Mouse (Mus musculus) v-Abl transformed pro-B cells (cell line): Measurements from ENCODE around the gene Gm49661.

Experiments
- in situ Hi-C, 2 experiments: fragments of 400-800 bp; cut with MboI; formaldehyde crosslinking; loops; one replicate each; pipeline ENCODE4 v1.15.1; 2025; ENCODE audit not compliant: unreplicated experiment in 2 of 2

The Gm49661 gene

GRCm38 (mm10) chr8:84970913-84971312, 1.7 kb upstream of the Gm49661 start:
- in situ Hi-C loops = loop anchor here (5.0 to 25.0 kb wide), 7 partner anchors 54 to 1616 kb away; partner anchors contain the start of genes Abcc12 (in 1 of the 2), Asna1 (in 1 of the 2) and Trir (in 1 of the 2)

DNA sequence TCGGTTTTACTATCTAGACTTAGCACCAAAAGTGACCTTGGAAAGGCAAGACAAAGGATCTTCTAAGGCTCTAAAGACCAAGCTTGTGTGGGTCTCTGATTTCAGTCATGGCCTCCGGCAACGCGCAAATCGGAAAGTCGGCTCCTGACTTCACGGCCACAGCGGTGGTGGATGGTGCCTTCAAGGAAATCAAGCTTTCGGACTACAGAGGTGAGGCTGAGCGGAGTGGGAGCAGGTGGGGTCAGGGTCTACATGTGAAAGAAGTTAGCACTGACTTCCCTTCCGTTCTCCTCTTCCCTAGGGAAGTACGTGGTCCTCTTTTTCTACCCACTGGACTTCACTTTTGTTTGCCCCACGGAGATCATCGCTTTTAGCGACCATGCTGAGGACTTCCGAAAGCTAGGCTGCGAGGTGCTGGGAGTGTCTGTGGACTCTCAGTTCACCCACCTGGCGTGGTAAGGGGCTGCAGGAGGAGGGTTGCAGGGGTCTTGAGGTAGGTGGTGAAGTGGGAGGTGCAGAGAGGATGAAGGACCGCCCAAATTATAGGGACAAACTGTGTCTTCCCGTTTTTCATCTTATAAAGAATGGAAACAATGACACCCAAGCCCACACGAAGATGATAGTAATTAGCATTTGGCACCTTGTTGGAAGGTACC, 1.0 kb upstream of the Gm49661 start:
- in situ Hi-C loops = loop anchor here (5.0 to 25.0 kb wide), 7 partner anchors 55 to 1617 kb away; partner anchors contain the start of genes Abcc12 (in 1 of the 2), Asna1 (in 1 of the 2) and Trir (in 1 of the 2)

- in situ Hi-C loops = loop anchor here (5.0 to 25.0 kb wide), 4 partner anchors 59 to 1619 kb away; partner anchors contain the start of genes Calr (in 2 of the 2), Rad23a (in 2 of the 2), Abcc12 (in 1 of the 2) and Asna1 (in 1 of the 2)
These were observed 583 bp downstream of the Gm49661 start for GRCm38 (mm10) chr8:84968650-84969049.

- in situ Hi-C loops = loop anchor here (5.0 to 25.0 kb wide), 4 partner anchors 60 to 1620 kb away; partner anchors contain the start of genes Calr (in 2 of the 2), Rad23a (in 2 of the 2), Abcc12 (in 1 of the 2) and Asna1 (in 1 of the 2)
These were observed 1.5 kb downstream of the Gm49661 start for GRCm38 (mm10) chr8:84967532-84968304.

DNA sequence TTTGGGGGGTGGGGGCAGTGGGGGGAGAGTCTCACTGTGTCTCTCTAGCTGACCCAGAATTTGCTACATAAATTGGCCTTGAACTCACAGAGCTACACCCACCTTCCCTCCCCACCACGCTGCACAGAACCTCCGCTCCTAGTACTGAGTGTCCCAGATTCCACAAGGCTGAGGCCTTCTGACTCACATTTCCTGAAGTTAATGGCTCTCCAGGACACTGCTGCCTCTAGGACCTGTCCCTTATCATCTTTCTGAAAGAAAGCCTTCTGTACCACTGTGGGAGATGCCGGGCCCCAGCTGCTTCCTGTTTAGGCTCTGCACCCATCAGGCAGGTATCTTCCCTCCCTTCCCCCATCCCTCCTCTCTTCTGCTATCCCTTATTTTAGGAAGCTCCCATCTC, 2.6 kb downstream of the Gm49661 start:
- in situ Hi-C loops = loop anchor here (5.0 to 25.0 kb wide), 4 partner anchors 61 to 1621 kb away; partner anchors contain the start of genes Calr (in 2 of the 2), Rad23a (in 2 of the 2), Abcc12 (in 1 of the 2) and Asna1 (in 1 of the 2)

DNA sequence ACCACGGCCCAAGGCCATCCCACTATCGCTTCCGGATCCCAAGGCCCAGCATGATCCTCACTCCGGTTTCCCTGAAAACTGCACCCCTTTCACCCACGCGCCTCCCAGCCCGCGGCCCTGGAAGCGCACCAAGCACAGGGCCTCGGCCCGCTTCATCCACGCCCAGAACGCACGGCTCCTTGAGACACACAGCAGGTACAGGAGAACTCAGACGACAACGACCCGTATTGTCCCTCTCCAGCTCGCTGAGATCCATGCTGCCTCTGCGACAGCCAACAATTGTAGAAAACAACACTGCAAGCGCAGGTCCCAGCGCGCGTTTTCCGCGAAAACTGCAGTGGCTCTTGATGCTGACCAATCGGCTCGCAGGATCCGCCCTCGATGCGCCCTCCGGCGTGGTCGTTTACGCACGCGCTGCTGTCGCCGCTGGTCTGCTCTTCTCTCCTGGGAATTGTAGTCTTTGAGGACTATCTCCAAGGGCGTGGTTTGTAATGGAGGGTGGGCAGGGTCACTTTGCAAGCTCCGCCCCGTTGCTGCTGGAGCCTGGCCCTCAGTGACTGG, 3.4 kb downstream of the Gm49661 start:
- in situ Hi-C loops = loop anchor here (5.0 to 25.0 kb wide), 4 partner anchors 61 to 1621 kb away; partner anchors contain the start of genes Calr (in 2 of the 2), Rad23a (in 2 of the 2), Abcc12 (in 1 of the 2) and Asna1 (in 1 of the 2)

DNA sequence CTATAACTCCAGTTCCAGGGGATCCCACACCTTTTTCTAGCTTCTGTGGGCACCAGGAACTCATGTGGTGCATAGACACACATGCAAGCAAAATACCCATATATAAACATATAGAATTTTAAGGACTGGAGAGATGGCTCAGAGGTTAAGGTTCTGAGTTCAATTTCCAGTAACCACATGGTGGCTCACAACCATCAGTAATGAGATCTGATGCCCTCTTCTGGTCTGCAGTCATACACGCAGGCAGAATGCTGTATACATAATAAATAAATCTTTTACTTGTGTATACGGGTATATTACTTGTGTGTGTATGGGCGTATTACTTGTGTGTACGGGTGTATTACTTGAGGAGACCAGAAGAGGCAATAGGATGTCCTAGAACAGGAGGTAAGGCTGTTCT, 5.3 kb downstream of the Gm49661 start:
- in situ Hi-C loops = loop anchor here (5.0 to 25.0 kb wide), 4 partner anchors 37 to 1623 kb away; partner anchors contain the start of genes Calr (in 2 of the 2), Rad23a (in 2 of the 2) and Abcc12 (in 1 of the 2)

DNA sequence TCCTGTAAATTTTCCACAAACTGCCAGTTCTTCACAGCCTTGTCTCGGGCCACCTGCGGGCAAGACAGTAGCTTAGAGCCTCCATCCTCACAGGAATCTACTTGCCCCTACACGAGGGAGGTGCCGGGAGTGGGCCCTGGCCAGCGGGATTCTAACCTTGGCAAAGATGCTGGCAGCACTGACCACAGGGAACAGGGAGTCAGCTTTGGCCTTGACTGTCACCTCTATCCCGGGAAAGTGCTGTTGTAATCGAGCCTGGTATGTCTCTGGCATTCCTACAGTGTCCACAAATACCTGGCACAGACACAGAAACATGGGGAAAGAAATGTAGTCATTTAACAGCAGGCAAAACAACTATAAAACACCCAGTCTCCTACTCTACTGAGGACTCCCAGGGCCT, 9.4 kb downstream of the Gm49661 start:
- in situ Hi-C loops = loop anchor here (5.0 to 25.0 kb wide), 5 partner anchors 32 to 1627 kb away; partner anchors contain the start of genes Calr (in 2 of the 2), Rad23a (in 2 of the 2), Abcc12 (in 1 of the 2) and Hook2 (in 1 of the 2)

GRCm38 (mm10) chr8:84956768-84957167, 12.5 kb downstream of the Gm49661 start:
- in situ Hi-C loops = loop anchor here (5.0 to 25.0 kb wide), 3 partner anchors 36 to 1631 kb away; partner anchors contain the start of genes Abcc12 (in 1 of the 2) and Hook2 (in 1 of the 2)

GRCm38 (mm10) chr8:84952612-84953255, 16.5 kb downstream of the Gm49661 start:
- in situ Hi-C loops = loop anchor here in 1 of 2 experiments (25.0 kb wide), 2 partner anchors 710 to 1635 kb away; partner anchors contain the start of gene Abcc12

DNA sequence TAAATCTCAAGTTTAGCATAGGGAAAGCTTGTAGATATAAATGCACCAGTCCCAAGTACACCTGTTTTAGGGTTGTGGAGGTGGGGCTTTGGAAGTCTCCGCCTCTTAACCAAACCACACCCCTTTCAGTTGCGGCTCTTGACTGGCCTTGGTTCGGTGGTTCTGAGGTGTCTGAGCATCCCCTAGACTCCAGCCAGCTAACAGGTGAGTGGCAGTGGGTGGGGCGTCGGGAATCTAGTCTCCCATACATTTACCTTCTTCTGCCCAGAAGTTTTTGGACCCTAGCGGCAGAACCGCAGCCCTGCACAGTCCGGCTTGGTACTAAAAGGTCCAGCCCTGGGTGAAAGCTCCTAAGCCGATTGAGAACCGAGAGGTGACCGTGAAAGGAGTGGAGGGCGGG, 19.5 kb downstream of the Gm49661 start:
- in situ Hi-C loops = loop anchor here in 1 of 2 experiments (25.0 kb wide), 3 partner anchors 587 to 1638 kb away; partner anchors contain the start of gene Abcc12

DNA sequence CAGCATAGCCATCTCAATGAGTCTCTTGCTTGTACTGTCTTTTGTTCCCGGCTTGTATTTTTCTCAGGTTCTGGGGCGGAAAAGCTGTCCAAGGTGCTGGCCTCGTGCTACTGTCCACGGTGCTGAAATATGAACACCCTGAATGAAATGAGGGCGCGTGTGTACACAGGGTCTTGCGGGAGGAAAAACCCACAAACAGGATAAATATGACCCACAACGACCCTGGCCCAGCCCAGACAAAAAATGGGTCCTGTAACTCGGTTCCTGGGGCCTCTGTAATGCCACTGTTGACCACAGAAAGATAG, 22.0 kb downstream of the Gm49661 start:
- in situ Hi-C loops = loop anchor here in 1 of 2 experiments (25.0 kb wide), 1 partner anchor 585 kb away; no protein-coding TSS in a partner anchor

DNA sequence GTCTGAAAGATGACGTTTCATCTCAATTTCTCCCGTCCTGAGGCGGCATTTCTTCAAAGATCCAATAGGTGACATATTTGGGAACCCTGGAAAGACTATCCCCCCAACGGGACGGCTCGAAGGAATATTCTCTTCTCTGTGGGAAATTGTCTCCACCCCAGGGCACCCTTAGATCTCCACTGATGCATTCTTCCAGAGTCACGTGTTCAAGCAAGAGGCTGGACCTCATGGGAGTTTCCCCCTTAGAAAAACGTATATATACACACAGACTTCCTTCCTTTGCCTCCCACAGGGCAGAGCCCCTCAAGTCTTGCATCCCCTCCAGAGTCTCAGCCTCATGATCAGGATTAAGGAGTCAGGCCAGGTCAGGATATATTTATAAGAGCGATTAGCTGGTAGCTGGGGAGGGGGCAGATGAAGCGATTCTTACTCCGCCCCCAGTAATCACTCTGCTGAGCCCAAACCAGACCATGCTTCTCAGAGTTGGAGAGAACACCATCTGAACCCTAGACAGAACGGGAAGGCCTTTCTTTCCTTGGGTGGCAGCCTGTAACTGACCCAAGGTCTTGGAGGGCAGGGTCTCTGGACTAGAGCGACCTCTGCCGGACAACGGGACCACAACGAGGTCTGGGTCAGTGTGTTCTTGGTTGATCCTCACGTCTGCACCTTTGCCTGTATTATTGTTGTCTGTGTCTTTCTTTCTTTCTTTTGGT, 22.5 kb downstream of the Gm49661 start, which contains the start of gene Rtbdn:
TSS of gene Rtbdn (plus strand) at position 464 of the 713 bp plus-strand sequence.
- in situ Hi-C loops = loop anchor here in 1 of 2 experiments (25.0 kb wide), 1 partner anchor 584 kb away; no protein-coding TSS in a partner anchor

DNA sequence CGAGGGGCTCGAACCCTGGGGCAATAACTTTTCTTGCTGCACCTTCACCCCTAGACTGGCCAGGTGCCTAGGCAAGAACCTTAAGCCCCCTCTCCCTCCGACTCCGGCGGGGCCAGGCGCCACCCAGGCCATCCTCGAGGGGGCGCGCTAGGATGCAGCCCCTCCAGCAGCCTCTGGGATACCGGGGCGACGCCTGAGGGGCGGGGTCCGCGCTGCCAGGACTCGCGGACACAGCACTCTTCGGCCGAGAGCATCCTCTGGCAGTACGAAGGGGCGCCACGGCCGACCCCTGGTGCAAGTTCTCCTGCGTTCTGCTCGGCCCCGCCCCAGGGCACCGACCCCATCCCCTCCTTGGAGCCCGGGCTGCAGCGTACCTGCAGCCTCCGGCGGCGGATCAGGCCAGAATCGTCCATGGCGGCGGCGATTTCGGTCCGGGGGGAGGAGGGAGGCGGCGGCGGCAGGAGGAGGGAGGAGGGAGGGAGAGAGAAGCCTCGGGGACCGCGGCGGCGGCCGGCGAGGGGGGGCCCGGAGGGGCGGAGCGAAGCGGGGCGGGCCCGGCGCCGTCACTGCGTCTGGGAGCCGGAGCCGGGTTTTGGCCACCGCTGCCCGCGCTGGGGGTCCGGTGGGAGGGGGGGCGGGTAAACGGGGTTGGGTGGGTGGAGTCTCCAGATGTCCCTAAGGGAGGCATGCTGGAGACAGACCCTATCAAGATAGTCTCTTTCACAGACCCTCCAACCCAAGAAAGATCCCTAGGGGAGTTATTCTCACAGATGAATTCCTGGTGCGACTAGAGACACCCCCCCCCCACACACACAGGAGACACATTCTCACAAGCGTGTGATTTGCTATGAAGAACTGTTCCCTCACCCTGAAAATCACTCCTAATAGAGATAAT, 23.4 kb downstream of the Gm49661 start:
- in situ Hi-C loops = loop anchor here in 1 of 2 experiments (25.0 kb wide), 1 partner anchor 584 kb away; no protein-coding TSS in a partner anchor

GRCm38 (mm10) chr8:84945235-84945632, 24.0 kb downstream of the Gm49661 start:
- in situ Hi-C loops = loop anchor here in 1 of 2 experiments (25.0 kb wide), 1 partner anchor 583 kb away; no protein-coding TSS in a partner anchor

- in situ Hi-C loops = loop anchor here in 1 of 2 experiments (25.0 kb wide), 1 partner anchor 582 kb away; no protein-coding TSS in a partner anchor
These were observed 24.6 kb downstream of the Gm49661 start for GRCm38 (mm10) chr8:84944478-84945160.

- in situ Hi-C loops = loop anchor here in 1 of 2 experiments (25.0 kb wide), 1 partner anchor 581 kb away; no protein-coding TSS in a partner anchor
These were observed 25.5 kb downstream of the Gm49661 start for GRCm38 (mm10) chr8:84943699-84944098.
